Mouse (Mus musculus) hindbrain, embryonic 13.5 days (tissue): ENCODE measurements at regions not wholly inside any gene's neighbourhood (a gene's known extent, or its start where the extent isn't known, plus 50 kb on each side); places are given as distances from the start of the nearest gene placed in this dataset.

ENCODE experiments used
- ATAC-seq: fragments of 200-750 bp; cut with Nextera tagmentation; 2 replicates; pipeline ENCODE4 v1.8.0; 2017; ENCODE audit warnings: moderate TSS enrichment; ENCODE audit not compliant: low FRiP score
- H3K27ac ChIP-seq: fragments of 300-500 bp; sonication (generic); 2 replicates; pipeline ENCODE4 v1.5.1; 2015; ENCODE audit warnings: inconsistent platforms, mild to moderate bottlenecking, moderate library complexity
- H3K27me3 ChIP-seq: fragments of 300-500 bp; sonication (generic); 2 replicates; pipeline ENCODE4 v1.6.1; 2015; ENCODE audit warnings: mild to moderate bottlenecking, inconsistent platforms
- H3K36me3 ChIP-seq: fragments of 300-500 bp; sonication (generic); 2 replicates; pipeline ENCODE4 v1.6.1; 2015; ENCODE audit warnings: mild to moderate bottlenecking, inconsistent platforms
- H3K4me1 ChIP-seq: fragments of 300-500 bp; sonication (generic); replicated peaks from 2 replicates; pipeline ENCODE4 v1.6.1; 2015; ENCODE audit warnings: inconsistent platforms
- H3K4me2 ChIP-seq: fragments of 300-500 bp; sonication (generic); 2 replicates; pipeline ENCODE4 v1.6.1; 2015; ENCODE audit warnings: inconsistent platforms, mild to moderate bottlenecking, moderate library complexity
- H3K4me3 ChIP-seq: fragments of 300-500 bp; sonication (generic); 2 replicates; pipeline ENCODE4 v1.5.1; 2015; ENCODE audit warnings: mild to moderate bottlenecking, inconsistent platforms
- H3K9ac ChIP-seq: fragments of 300-500 bp; sonication (generic); 2 replicates; pipeline ENCODE4 v1.6.1; 2015; ENCODE audit warnings: mild to moderate bottlenecking, inconsistent platforms
- H3K9me3 ChIP-seq: fragments of 300-500 bp; sonication (generic); 2 replicates; pipeline ENCODE4 v1.6.1; 2016; ENCODE audit warnings: inconsistent platforms
- WGBS: fragments of 180-500 bp; shearing (Covaris S2); methylation state at CpG from one replicate; pipeline ENCODE4 v1.1.7; 2015; 5-methylcytosine and 5-hydroxymethylcytosine counted together

- Histone ChIP-seq H3K4me2 (no peak overlapping the region), H3K27ac (no peak overlapping the region), H3K9me3 (no peaks in the 10 kb centered on the region), H3K9ac (no peak overlapping the region), H3K36me3 (no peaks in the 10 kb centered on the region), H3K4me3 (no peak overlapping the region), H3K4me1 (no peaks in the 10 kb centered on the region), H3K27me3 (0 out of 2 replicates have a peak, but pooled peaks cover 3% of the 10 kb centered on the region)
- ATAC-seq = no peak
- WGBS = 91% methylated on average over 7 of the region's 7 CpGs
Measured at GRCm38 (mm10) chr17:68143307-68143706, 130.3 kb upstream of the L3mbtl4 start.

- Histone ChIP-seq H3K36me3 (no peaks in the 10 kb centered on the region), H3K4me3 (no peak overlapping the region), H3K4me1 (no peaks in the 10 kb centered on the region), H3K9ac (no peak overlapping the region), H3K9me3 (no peaks in the 10 kb centered on the region), H3K27ac (no peak overlapping the region), H3K27me3 (no peaks in the 10 kb centered on the region), H3K4me2 (no peak overlapping the region)
- 94% methylated on average over 10 of the region's 10 CpGs for WGBS
- ATAC-seq = no peak
Measured at GRCm38 (mm10) chr17:68149237-68149792, 124.3 kb upstream of the L3mbtl4 start.

- no peaks in the 10 kb centered on the region for H3K9me3 ChIP-seq
- no peak overlapping the region for H3K9ac ChIP-seq
- no peak for ATAC-seq
- 93% methylated on average over 11 of the region's 11 CpGs for WGBS
- H3K27me3 ChIP-seq = no peaks in the 10 kb centered on the region
- H3K36me3 ChIP-seq = no peaks in the 10 kb centered on the region
- H3K4me1 ChIP-seq = no peaks in the 10 kb centered on the region
- no peak overlapping the region for H3K4me3 ChIP-seq
- H3K4me2 ChIP-seq = no peak overlapping the region
- H3K27ac ChIP-seq = no peak overlapping the region
Measured at GRCm38 (mm10) chr17:68152438-68153120, 121.0 kb upstream of the L3mbtl4 start.

- Histone ChIP-seq H3K36me3 (no peaks in the 10 kb centered on the region), H3K9ac (no peak overlapping the region), H3K27me3 (0 out of 2 replicates have a peak, but pooled peaks cover 7% of the 10 kb centered on the region), H3K9me3 (no peaks in the 10 kb centered on the region), H3K4me2 (no peak overlapping the region), H3K27ac (no peak overlapping the region), H3K4me3 (no peak overlapping the region), H3K4me1 (no peaks in the 10 kb centered on the region)
- WGBS = 78% methylated on average over 4 of the region's 4 CpGs
- no peak for ATAC-seq
Measured at GRCm38 (mm10) chr17:68154879-68155278, 118.7 kb upstream of the L3mbtl4 start.

GRCm38 (mm10) chr17:68158172-68158651 is 115.4 kb upstream of the L3mbtl4 start:
- Histone ChIP-seq H3K9ac (no peak overlapping the region), H3K4me3 (no peak overlapping the region), H3K4me2 (no peak overlapping the region), H3K36me3 (no peaks in the 10 kb centered on the region), H3K27me3 (0 out of 2 replicates have a peak, but pooled peaks cover 7% of the 10 kb centered on the region), H3K9me3 (no peaks in the 10 kb centered on the region), H3K27ac (no peak overlapping the region), H3K4me1 (no peaks in the 10 kb centered on the region)
- WGBS = 20% methylated on average over 13 of the region's 13 CpGs
- ATAC-seq = no peak

- Histone ChIP-seq H3K27ac (no peak overlapping the region), H3K4me3 (no peak overlapping the region), H3K4me1 (no peaks in the 10 kb centered on the region; the same call in 1 of the 2 replicates), H3K4me2 (no peak overlapping the region), H3K9me3 (no peaks in the 10 kb centered on the region), H3K27me3 (0 out of 2 replicates have a peak, but pooled peaks cover 7% of the 10 kb centered on the region), H3K36me3 (no peaks in the 10 kb centered on the region), H3K9ac (no peak overlapping the region)
- WGBS = 83% methylated on average over 2 of the region's 2 CpGs
- ATAC-seq = no peak
Measured at GRCm38 (mm10) chr17:68161107-68161506, 112.5 kb upstream of the L3mbtl4 start.

GRCm38 (mm10) chr17:68163545-68163944 is 110.1 kb upstream of the L3mbtl4 start:
- Histone ChIP-seq H3K4me3 (no peak overlapping the region), H3K4me2 (no peak overlapping the region), H3K36me3 (no peaks in the 10 kb centered on the region), H3K9me3 (no peaks in the 10 kb centered on the region), H3K27me3 (0 out of 2 replicates have a peak, but pooled peaks cover 6% of the 10 kb centered on the region), H3K9ac (no peak overlapping the region), H3K4me1 (no peaks in the 10 kb centered on the region; the same call in 1 of the 2 replicates), H3K27ac (no peak overlapping the region)
- WGBS = 43% methylated on average over 4 of the region's 4 CpGs
- ATAC-seq = no peak

- Histone ChIP-seq H3K9ac (no peak overlapping the region), H3K4me3 (no peak overlapping the region), H3K9me3 (no peaks in the 10 kb centered on the region), H3K36me3 (no peaks in the 10 kb centered on the region), H3K4me2 (no peak overlapping the region), H3K4me1 (no peaks in the 10 kb centered on the region; the same call in 1 of the 2 replicates), H3K27me3 (no peaks in the 10 kb centered on the region), H3K27ac (no peak overlapping the region)
- ATAC-seq = no peak
- WGBS = 83% methylated on average over 2 of the region's 2 CpGs
Measured at GRCm38 (mm10) chr17:68164666-68165065, 108.9 kb upstream of the L3mbtl4 start.

GRCm38 (mm10) chr17:68165171-68165825 is 108.3 kb upstream of the L3mbtl4 start:
- Histone ChIP-seq H3K4me3 (no peak overlapping the region), H3K27me3 (no peaks in the 10 kb centered on the region), H3K4me1 (no peaks in the 10 kb centered on the region; the same call in 1 of the 2 replicates), H3K36me3 (no peaks in the 10 kb centered on the region), H3K4me2 (no peak overlapping the region), H3K27ac (no peak overlapping the region), H3K9ac (no peak overlapping the region), H3K9me3 (no peaks in the 10 kb centered on the region)
- ATAC-seq = no peak
- 75% methylated on average over 15 of the region's 15 CpGs for WGBS

GRCm38 (mm10) chr17:68166397-68166796 is 107.2 kb upstream of the L3mbtl4 start:
- H3K9ac ChIP-seq = no peak overlapping the region
- H3K27ac ChIP-seq = no peak overlapping the region
- no peak overlapping the region for H3K4me2 ChIP-seq
- no peaks in the 10 kb centered on the region for H3K9me3 ChIP-seq
- WGBS = 79% methylated on average over 4 of the region's 4 CpGs
- no peaks in the 10 kb centered on the region for H3K36me3 ChIP-seq
- H3K4me3 ChIP-seq = no peak overlapping the region
- ATAC-seq = no peak
- H3K4me1 ChIP-seq = no peaks in the 10 kb centered on the region; the same call in 1 of the 2 replicates
- H3K27me3 ChIP-seq = no peaks in the 10 kb centered on the region

GRCm38 (mm10) chr17:68172838-68173237 is 100.8 kb upstream of the L3mbtl4 start:
- Histone ChIP-seq H3K27me3 (no peaks in the 10 kb centered on the region), H3K27ac (no peak overlapping the region), H3K4me3 (no peak overlapping the region), H3K36me3 (no peaks in the 10 kb centered on the region), H3K4me2 (no peak overlapping the region), H3K9ac (no peak overlapping the region), H3K4me1 (no peaks in the 10 kb centered on the region), H3K9me3 (no peaks in the 10 kb centered on the region)
- 88% methylated on average over 7 of the region's 7 CpGs for WGBS
- no peak for ATAC-seq

GRCm38 (mm10) chr17:68176611-68177165 is 96.9 kb upstream of the L3mbtl4 start:
- Histone ChIP-seq H3K4me3 (no peak overlapping the region), H3K27me3 (no peaks in the 10 kb centered on the region), H3K36me3 (no peaks in the 10 kb centered on the region), H3K27ac (no peak overlapping the region), H3K4me1 (no peaks in the 10 kb centered on the region), H3K9me3 (no peaks in the 10 kb centered on the region), H3K9ac (no peak overlapping the region), H3K4me2 (no peak overlapping the region)
- 63% methylated on average over 9 of the region's 9 CpGs for WGBS
- no peak for ATAC-seq
